Mouse (Mus musculus): ENCODE measurements at regions not wholly inside any gene's neighbourhood (a gene's known extent, or its start where the extent isn't known, plus 50 kb on each side); places are given as distances from the start of the nearest gene placed in this dataset.

- no peak for DNase-seq (ENCODE audit: low read depth, low spot score)
Measured at GRCm38 (mm10) chr10:8020916-8021705, 65.1 kb upstream of the Tab2 start.

DNA sequence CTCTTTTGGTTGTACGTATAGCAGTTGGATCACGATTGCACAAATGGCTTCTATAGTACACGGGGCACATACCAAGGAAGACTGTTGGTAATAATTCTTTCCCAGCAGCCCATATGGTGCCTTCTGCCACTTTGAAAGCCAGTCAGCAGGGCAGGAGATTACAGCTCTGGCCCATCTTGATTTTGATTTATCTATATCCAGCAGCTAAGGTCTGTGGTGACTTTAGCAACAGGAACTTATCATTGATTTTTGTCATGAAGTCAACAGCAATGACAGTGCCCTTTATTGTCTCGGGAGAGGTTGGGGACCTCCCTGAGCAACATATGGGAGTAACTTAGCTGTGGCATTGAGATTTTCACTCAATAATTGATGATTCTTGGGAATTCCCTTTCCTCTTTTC is 64.1 kb upstream of the Tab2 start:
- no peak for DNase-seq (ENCODE audit: low read depth, low spot score)

DNA sequence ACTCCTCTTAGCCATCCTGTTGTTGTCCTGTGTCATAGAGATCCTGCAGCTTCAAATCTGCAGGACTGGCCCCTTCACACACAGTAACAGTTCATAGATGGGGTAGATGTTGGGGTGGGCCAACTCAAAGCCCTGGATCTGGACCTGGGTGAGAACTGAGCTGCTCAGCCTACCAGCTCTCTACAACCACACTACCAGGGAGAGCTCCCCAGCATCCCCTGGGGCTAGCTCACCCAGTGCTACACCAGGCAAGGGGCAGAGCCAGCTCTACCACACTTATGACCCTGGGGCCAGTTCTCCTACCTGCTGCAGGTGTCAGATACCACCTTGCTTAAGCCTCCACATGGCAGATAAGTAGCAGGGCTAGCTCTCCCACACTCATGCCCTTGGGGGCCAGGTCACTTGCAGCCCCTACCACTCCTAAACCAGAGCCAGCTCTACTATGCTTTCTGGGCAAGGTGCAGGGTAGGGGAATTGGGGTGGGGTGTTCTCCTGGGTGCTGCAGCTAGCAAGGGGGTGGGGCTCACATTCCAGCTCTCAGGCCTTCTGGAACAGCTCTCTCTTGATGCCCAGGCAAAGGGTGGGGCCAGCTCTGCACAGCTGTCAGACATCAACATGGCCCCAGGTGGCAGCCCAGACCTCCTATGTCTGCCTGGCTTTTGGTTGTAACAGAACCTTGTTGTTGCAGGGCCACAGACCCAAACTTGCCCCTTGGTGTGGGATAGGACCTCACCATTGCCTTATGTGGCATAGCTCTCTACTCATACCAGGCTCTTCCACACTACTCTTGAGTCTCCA is 62.4 kb upstream of the Tab2 start:
- no peak for DNase-seq (ENCODE audit: low read depth, low spot score)

GRCm38 (mm10) chr10:8016741-8017140 is 60.7 kb upstream of the Tab2 start:
- no peak for DNase-seq (ENCODE audit: low read depth, low spot score)

DNA sequence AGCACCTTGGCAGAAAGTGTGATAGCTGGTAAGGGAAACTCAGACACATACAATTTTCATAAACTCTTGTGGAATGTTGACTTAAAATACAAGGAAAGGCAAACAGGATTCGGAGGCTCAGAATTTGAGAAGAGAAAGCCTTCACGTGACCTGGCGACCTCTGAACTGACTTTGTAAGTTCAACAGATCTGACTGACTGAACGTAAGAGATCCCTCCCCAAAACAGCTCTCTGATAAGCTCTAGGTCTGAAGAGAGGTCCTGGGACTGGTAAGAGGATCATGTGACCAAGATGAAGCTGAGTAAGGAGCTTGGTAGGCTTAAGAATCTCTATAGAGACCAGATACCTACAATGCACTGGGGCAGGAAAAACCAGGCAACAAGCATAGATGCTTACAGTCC is 55.7 kb upstream of the Tab2 start:
- no peak for DNase-seq (ENCODE audit: low read depth, low spot score)

- DNase-seq (ENCODE audit: low read depth, low spot score), result no peak
Measured at GRCm38 (mm10) chr10:8011138-8011537, 55.1 kb upstream of the Tab2 start.

GRCm38 (mm10) chr10:8009855-8010254 is 53.8 kb upstream of the Tab2 start:
- DNase-seq (ENCODE audit: low read depth, low spot score), result no peak

GRCm38 (mm10) chr10:8007990-8008368 is 51.9 kb upstream of the Tab2 start:
- DNase-seq (ENCODE audit: low read depth, low spot score), result no peak

DNA sequence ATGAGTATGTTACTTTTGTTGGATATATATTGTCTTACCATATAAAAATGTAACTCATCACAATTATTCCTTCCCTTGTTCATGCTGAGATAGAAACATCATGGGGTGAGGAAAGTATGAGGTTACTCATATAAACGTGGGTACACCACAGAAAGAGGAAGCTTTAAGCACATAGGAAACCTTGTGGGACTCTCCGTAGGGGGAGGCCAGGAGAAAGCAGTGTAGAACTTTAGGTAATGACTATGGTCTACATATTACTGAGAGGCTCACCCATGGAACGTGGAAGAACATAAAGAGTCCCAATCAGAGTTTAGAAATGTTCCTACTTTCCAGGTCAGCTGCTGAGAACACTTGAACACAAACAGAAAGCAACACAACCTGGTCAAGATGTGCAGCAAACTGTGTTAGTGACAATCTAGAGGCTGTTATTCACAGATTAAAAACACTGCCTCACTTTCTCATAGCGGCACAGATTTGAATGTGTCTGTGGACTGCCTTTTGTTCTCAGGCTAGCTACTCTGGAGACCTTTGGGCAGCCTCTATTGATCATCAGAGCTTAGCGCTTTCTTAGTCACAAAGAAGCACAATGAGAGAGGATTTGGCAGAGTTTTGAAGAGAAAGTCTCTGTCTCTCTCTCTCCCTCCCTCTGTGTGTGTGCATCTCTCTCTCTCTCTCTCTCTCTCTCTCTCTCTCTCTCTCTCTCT is 51.4 kb upstream of the Tab2 start:
- DNase-seq (ENCODE audit: low read depth, low spot score), result no peak
